Comparison of ENCODE assay signal across 14 mouse cellular contexts in genomic region chr1:88094270-88094676, GRCm38 (mm10). TPM values are rescaled to one million over a fixed set of nuclear protein-coding genes. Genes with fewer than 3 reads are reported as not detected.
DNase-seq lines count a peak whose midpoint lies in the region; ATAC-seq and TF ChIP-seq lines count a peak whose summit lies in the region.
"Not testable (repeated sequence)": the region's sequence is repeated elsewhere in the genome, so short reads cannot be mapped to it uniquely, and the experiment has no call there.
"Had no signal": no experiment of that assay in that cellular context is flagged by ENCODE, and none has a peak within 500 bp of the region (broad histone marks: within the 10 kb centered on the region; RNA-seq: fewer than 3 reads in every experiment).

No protein-coding gene starts in this region.

- H3K27me3 ChIP-seq in intestine, embryonic 14.5 days (replicated peaks; ENCODE audit: control insufficient read depth, insufficient read depth, low read length); liver, adult 2 months (ENCODE audit: control insufficient read depth, insufficient read depth, low read length); splenic B cell, adult 2 months (ENCODE audit: control insufficient read depth, insufficient read depth, low read length, poor library complexity, severe bottlenecking): not testable (repeated sequence)

- 69% methylated on average over 3 of the region's 3 CpGs for WGBS in intestine, embryonic 14.5 days
- WGBS in liver, adult 2 months = 74% methylated on average over 3 of the region's 3 CpGs
- WGBS in macrophage (ENCODE audit: missing documents) = 0% methylated on average over 3 of the region's 3 CpGs

- H3K79me2 ChIP-seq in liver, adult 2 months (ENCODE audit: control insufficient read depth, insufficient read depth, low read length) = peaks cover 11% of the 10 kb centered on the region; the same call in 1 of the 2 replicates
- H3K79me2 ChIP-seq in macrophage (ENCODE audit: inconsistent target) = peaks cover 40% of the 10 kb centered on the region

- not testable (repeated sequence) for H3K4me3 ChIP-seq in embryonic fibroblast, embryonic 13.5 days (ENCODE audit: insufficient read depth, low read length); intestine, embryonic 14.5 days (ENCODE audit: low read depth, low read length); liver, adult 2 months (ENCODE audit: insufficient read depth, low read depth, low read length)
- H3K4me3 ChIP-seq in macrophage (ENCODE audit: inconsistent target) = peak overlapping the region; percentile 3; the same call in 1 of the 2 replicates

- H3K4me1 ChIP-seq in embryonic fibroblast, embryonic 13.5 days (ENCODE audit: control insufficient read depth, insufficient read depth, low read length); liver, adult 2 months (ENCODE audit: control insufficient read depth, insufficient read depth, low read length): not testable (repeated sequence)
- H3K4me1 ChIP-seq in intestine, embryonic 14.5 days (replicated peaks; ENCODE audit: control insufficient read depth, insufficient read depth, low read length) = peaks cover 13% of the 10 kb centered on the region

- not testable (repeated sequence) for H3K36me3 ChIP-seq in intestine, embryonic 14.5 days (ENCODE audit: control insufficient read depth, insufficient read depth, low read length); liver, adult 2 months (ENCODE audit: control insufficient read depth, insufficient read depth, low read length); macrophage (ENCODE audit: inconsistent target); splenic B cell, adult 2 months (ENCODE audit: control insufficient read depth, insufficient read depth, low read length, poor library complexity, severe bottlenecking)

- DNase-seq in B cell, adult 2 months = peak; percentile 6 to 11
- peak; percentile 70 for DNase-seq in adipocyte (ENCODE audit: low spot score)
- not testable (repeated sequence) for DNase-seq in intestine, embryonic 14.5 days (ENCODE audit: low spot score)
- DNase-seq in kidney, postnatal 10 days = peak; percentile 46
- peak; percentile 51 for DNase-seq in liver, adult 2 months (ENCODE audit: extremely low read depth, low read depth, low spot score)
- DNase-seq in splenic B cell, adult 2 months (ENCODE audit: low read depth, low spot score) = peak; percentile 9

- TF ChIP-seq POLR2A in embryonic fibroblast, embryonic 13.5 days (IDR thresholded peaks at IDR 0.05; ENCODE audit: low read depth, low read length); liver, adult 2 months (IDR thresholded peaks at IDR 0.05; ENCODE audit: extremely low read depth, insufficient read depth, low read length): not testable (repeated sequence)

- H3K9me3 ChIP-seq in intestine, embryonic 14.5 days (ENCODE audit: control insufficient read depth, low read length) = not testable (repeated sequence)

- peak; percentile 33; the same call in 1 of the 2 replicates for TF ChIP-seq CTCF in embryonic fibroblast, embryonic 13.5 days (IDR thresholded peaks at IDR 0.05; ENCODE audit: borderline replicate concordance, insufficient read depth, low read length)
- TF ChIP-seq CTCF in liver, adult 2 months (IDR thresholded peaks at IDR 0.05; ENCODE audit: low read depth, low read length) = peak; percentile 59

- H3K9ac ChIP-seq in intestine, embryonic 14.5 days (ENCODE audit: low read length); liver, adult 2 months (ENCODE audit: low read depth, low read length): not testable (repeated sequence)

- H3K4me2 ChIP-seq in intestine, embryonic 14.5 days (ENCODE audit: low read length) = not testable (repeated sequence)

- peak; percentile 75; the same call in 1 of the 2 replicates for ATAC-seq in intestine, embryonic 14.5 days (replicated peaks; ENCODE audit: low FRiP score, low TSS enrichment, low read depth)

- peak overlapping the region; percentile 87 for H3K27ac ChIP-seq in embryonic fibroblast, embryonic 13.5 days (ENCODE audit: insufficient read depth, low read length)
- H3K27ac ChIP-seq in intestine, embryonic 14.5 days (ENCODE audit: low read depth) = peak overlapping the region; percentile 87; the same call in 1 of the 2 replicates
- H3K27ac ChIP-seq in liver, adult 2 months (replicated peaks; ENCODE audit: insufficient read depth, low read depth, low read length) = not testable (repeated sequence)
- H3K27ac ChIP-seq in macrophage = peak overlapping the region; percentile 97

RNA-seq across cellular contexts. Expression of gene Ugt1a7c, which starts 0.6 kb away (rescaled TPM):
- 8.0 and 11.2 TPM in 2 replicates for polyA plus RNA-seq in embryonic fibroblast, embryonic 13.5 days (2011; ENCODE audit: insufficient read length, low read depth, missing spikeins)
- 12.6 and 17.4 TPM in 2 replicates for polyA plus RNA-seq in intestine, embryonic 14.5 days (2014; fragmentation: Nextera tagmentation; extraction: Ambion mirVana)
- 20.1 and 51.1 TPM in 2 replicates for total RNA-seq in liver, adult 2 months (2014; rRNA removed)
- 2.0 and 3.9 TPM in 2 replicates for polyA plus RNA-seq in liver, adult 2 months (2012; rRNA removed)
- 10 to 100 TPM in 25 of 26 experiments, 1 to 10 TPM in 1; 8.7 to 56.8 (median 28.2) TPM for total RNA-seq in macrophage (2018; cell fraction: chromatin; rRNA removed)
- total RNA-seq in macrophage (2018; cell fraction: cytosol; rRNA removed) = 100 to 1,000 TPM in 7 of 26 experiments, 10 to 100 TPM in 19; 41.5 to 125 (median 72.9) TPM
- 100 to 1,000 TPM in 12 of 26 experiments, 10 to 100 TPM in 14; 20.4 to 163 (median 89.5) TPM for total RNA-seq in macrophage (2018; cell fraction: nucleus; rRNA removed)
- 92.6 to 134 TPM (median 101 TPM) in 3 replicates for polyA plus RNA-seq in macrophage (2018)

RNA-seq across cellular contexts. Expression of gene Ugt1a8, which starts 6.7 kb away (rescaled TPM):
- not detected in 2 replicates for polyA plus RNA-seq in embryonic fibroblast, embryonic 13.5 days (2011; ENCODE audit: insufficient read length, low read depth, missing spikeins)
- polyA plus RNA-seq in intestine, embryonic 14.5 days (2014; fragmentation: Nextera tagmentation; extraction: Ambion mirVana) = not detected in 2 replicates
- total RNA-seq in liver, adult 2 months (2014; rRNA removed) = 4.0 and 4.6 TPM in 2 replicates
- 0.07 and 0.11 TPM in 2 replicates for polyA plus RNA-seq in liver, adult 2 months (2012; rRNA removed)
- not detected for total RNA-seq in macrophage (2018; cell fraction: chromatin; rRNA removed)
- under 1 TPM in 1 of 26 experiments, not detected in 25; 0.28 TPM for total RNA-seq in macrophage (2018; cell fraction: cytosol; rRNA removed)
- total RNA-seq in macrophage (2018; cell fraction: nucleus; rRNA removed) = under 1 TPM in 1 of 26 experiments, not detected in 25; 0.35 TPM
- not detected in 3 replicates for polyA plus RNA-seq in macrophage (2018)
- total RNA-seq: gastrocnemius, adult 2 months had no signal
- polyA plus RNA-seq: cortical plate, adult 2 months; forebrain, embryonic 12.5 days; heart, embryonic 12.5 days; hindbrain, embryonic 14.5 days; thymus, postnatal 0 days had no signal

RNA-seq across cellular contexts. Expression of gene Ugt1a6b, which starts 8.8 kb away (rescaled TPM):
- polyA plus RNA-seq in embryonic fibroblast, embryonic 13.5 days (2011; ENCODE audit: insufficient read length, low read depth, missing spikeins) = 0.58 and 1.8 TPM in 2 replicates
- polyA plus RNA-seq in intestine, embryonic 14.5 days (2014; fragmentation: Nextera tagmentation; extraction: Ambion mirVana) = not detected in 2 replicates
- 97.1 and 102 TPM in 2 replicates for total RNA-seq in liver, adult 2 months (2014; rRNA removed)
- polyA plus RNA-seq in liver, adult 2 months (2012; rRNA removed) = 77.3 and 91.0 TPM in 2 replicates
- 10 to 100 TPM in 21 of 26 experiments, 1 to 10 TPM in 5; 4.5 to 34.9 (median 15.0) TPM for total RNA-seq in macrophage (2018; cell fraction: chromatin; rRNA removed)
- total RNA-seq in macrophage (2018; cell fraction: cytosol; rRNA removed) = 1 to 10 TPM in 10 of 26 experiments, under 1 TPM in 16; 0.14 to 4.2 (median 0.93) TPM
- 10 to 100 TPM in 21 of 26 experiments, 1 to 10 TPM in 5; 5.8 to 42.9 (median 13.0) TPM for total RNA-seq in macrophage (2018; cell fraction: nucleus; rRNA removed)
- 0.21 to 0.37 TPM (median 0.30 TPM) in 3 replicates for polyA plus RNA-seq in macrophage (2018)
- polyA plus RNA-seq: heart, embryonic 12.5 days; thymus, postnatal 0 days had no signal

RNA-seq across cellular contexts. Expression of gene Ugt1a9, which starts 23.7 kb away (rescaled TPM):
- not detected in 2 replicates for polyA plus RNA-seq in embryonic fibroblast, embryonic 13.5 days (2011; ENCODE audit: insufficient read length, low read depth, missing spikeins)
- polyA plus RNA-seq in intestine, embryonic 14.5 days (2014; fragmentation: Nextera tagmentation; extraction: Ambion mirVana) = 0.32 and 0.35 TPM in 2 replicates
- total RNA-seq in liver, adult 2 months (2014; rRNA removed) = 177 and 194 TPM in 2 replicates
- polyA plus RNA-seq in liver, adult 2 months (2012; rRNA removed) = 142 and 259 TPM in 2 replicates
- total RNA-seq in macrophage (2018; cell fraction: chromatin; rRNA removed) = not detected
- total RNA-seq in macrophage (2018; cell fraction: cytosol; rRNA removed) = under 1 TPM in 1 of 26 experiments, not detected in 25; 0.05 TPM
- not detected for total RNA-seq in macrophage (2018; cell fraction: nucleus; rRNA removed)
- polyA plus RNA-seq in macrophage (2018) = 0.10 TPM in 1 of 3 replicates, not detected in the others
- total RNA-seq: gastrocnemius, adult 2 months had no signal
- polyA plus RNA-seq: cortical plate, adult 2 months; forebrain, embryonic 12.5 days; heart, embryonic 12.5 days; hindbrain, embryonic 14.5 days; thymus, postnatal 0 days had no signal

RNA-seq across cellular contexts. Expression of gene Ugt1a10, which starts 39.1 kb away (rescaled TPM):
- not detected in 2 replicates for polyA plus RNA-seq in embryonic fibroblast, embryonic 13.5 days (2011; ENCODE audit: insufficient read length, low read depth, missing spikeins)
- polyA plus RNA-seq in intestine, embryonic 14.5 days (2014; fragmentation: Nextera tagmentation; extraction: Ambion mirVana) = not detected in 2 replicates
- 6.4 and 6.9 TPM in 2 replicates for total RNA-seq in liver, adult 2 months (2014; rRNA removed)
- polyA plus RNA-seq in liver, adult 2 months (2012; rRNA removed) = 1.2 and 2.8 TPM in 2 replicates
- not detected for total RNA-seq in macrophage (2018; cell fraction: chromatin; rRNA removed)
- not detected for total RNA-seq in macrophage (2018; cell fraction: cytosol; rRNA removed)
- 1 to 10 TPM in 1 of 26 experiments, not detected in 25; 2.0 TPM for total RNA-seq in macrophage (2018; cell fraction: nucleus; rRNA removed)
- not detected in 3 replicates for polyA plus RNA-seq in macrophage (2018)
- total RNA-seq: gastrocnemius, adult 2 months had no signal
- polyA plus RNA-seq: cortical plate, adult 2 months; forebrain, embryonic 12.5 days; heart, embryonic 12.5 days; hindbrain, embryonic 14.5 days; thymus, postnatal 0 days had no signal

Comparison
In these comparisons a context has a peak if more than half of its experiments do, and no peak if none do; other contexts are left out.
1. RNA of gene Ugt1a6b, which starts 8.8 kb away (polyA plus RNA-seq): 77.3 to 91.0 TPM in liver, adult 2 months; 0.58 to 1.8 TPM in embryonic fibroblast, embryonic 13.5 days, 0.21 to 0.37 TPM in macrophage and not detected in intestine, embryonic 14.5 days; every median in the first group is over 10 times any median in the second.